9 mouse cellular contexts compared by ENCODE assay signal in genomic region chr11:28734941-28735597, GRCm38 (mm10).
DNase-seq lines count a peak whose midpoint lies in the region; ATAC-seq and TF ChIP-seq lines count a peak whose summit lies in the region.
"Had no signal": no experiment of that assay in that cellular context is flagged by ENCODE, and none has a peak within 500 bp of the region (broad histone marks: within the 10 kb centered on the region; RNA-seq: fewer than 3 reads in every experiment).

No protein-coding gene starts in this region.

- H3K4me3 ChIP-seq in cerebellum, adult 2 months (replicated peaks; ENCODE audit: insufficient read depth, low read depth, low read length): no peak overlapping the region
- H3K4me3 ChIP-seq in forebrain, embryonic 16.5 days (replicated peaks; ENCODE audit: low read length): peak overlapping the region; percentile 31
- no peak overlapping the region for H3K4me3 ChIP-seq in hindbrain, embryonic 11.5 days (ENCODE audit: low read depth, low read length)
- peak overlapping the region; percentile 25 for H3K4me3 ChIP-seq in midbrain, embryonic 16.5 days (ENCODE audit: low read depth, low read length)
- H3K4me3 ChIP-seq: megakaryocyte, embryonic 14.5 days had no signal

- no peaks in the 10 kb centered on the region for H3K36me3 ChIP-seq in forebrain, embryonic 16.5 days (ENCODE audit: control insufficient read depth, insufficient read depth)
- no peaks in the 10 kb centered on the region for H3K36me3 ChIP-seq in hindbrain, embryonic 11.5 days (ENCODE audit: control insufficient read depth, insufficient read depth, low read length)
- no peaks in the 10 kb centered on the region for H3K36me3 ChIP-seq in midbrain, embryonic 16.5 days (ENCODE audit: control insufficient read depth, insufficient read depth, low read length)

- peak overlapping the region; percentile 45 for H3K4me2 ChIP-seq in forebrain, embryonic 16.5 days (ENCODE audit: low read length)
- H3K4me2 ChIP-seq in hindbrain, embryonic 11.5 days (replicated peaks; ENCODE audit: low read depth, low read length): peak overlapping the region; percentile 23; the same call in 1 of the 2 replicates
- H3K4me2 ChIP-seq in midbrain, embryonic 16.5 days (ENCODE audit: low read length): peak overlapping the region; percentile 55

- DNase-seq in cerebellum, postnatal 10 days: peak; percentile 54 to 60
- no peak for DNase-seq in cerebellum, adult 2 months
- peak; percentile 80 for DNase-seq in hindbrain, embryonic 11.5 days (ENCODE audit: low spot score)
- DNase-seq in layer of hippocampus, adult 18-20 months (ENCODE audit: low spot score in 2 of 2): peak; percentile 9 to 28
- no peak for DNase-seq in thymus, postnatal 10 days (ENCODE audit: low spot score in 2 of 2)
- no peak for DNase-seq in spleen, postnatal 14 days (ENCODE audit: low spot score in 2 of 2)

- no peak for TF ChIP-seq POLR2A in cerebellum, adult 2 months (IDR thresholded peaks at IDR 0.05; ENCODE audit: borderline replicate concordance, insufficient read depth, low read length)

- ATAC-seq in forebrain, embryonic 16.5 days: peak; percentile 94
- peak; percentile 93 for ATAC-seq in hindbrain, embryonic 11.5 days (ENCODE audit: low FRiP score)
- peak; percentile 97 for ATAC-seq in midbrain, embryonic 16.5 days

- no peaks in the 10 kb centered on the region for H3K9me3 ChIP-seq in forebrain, embryonic 16.5 days (ENCODE audit: control insufficient read depth, low read length)
- H3K9me3 ChIP-seq in hindbrain, embryonic 11.5 days (ENCODE audit: control insufficient read depth, low read length): no peaks in the 10 kb centered on the region
- H3K9me3 ChIP-seq in midbrain, embryonic 16.5 days (replicated peaks; ENCODE audit: control insufficient read depth, low read length, poor library complexity, severe bottlenecking): no peaks in the 10 kb centered on the region
- H3K9me3 ChIP-seq: megakaryocyte, embryonic 14.5 days had no signal

- WGBS in cerebellum, adult 2 months: 8% methylated on average over 8 of the region's 8 CpGs
- WGBS in forebrain, embryonic 16.5 days: 1% methylated on average over 8 of the region's 8 CpGs
- WGBS in hindbrain, embryonic 11.5 days: 6% methylated on average over 8 of the region's 8 CpGs
- WGBS in midbrain, embryonic 16.5 days: 2% methylated on average over 8 of the region's 8 CpGs

- H3K27ac ChIP-seq in cerebellum, adult 2 months (ENCODE audit: insufficient read depth, low read length): no peak overlapping the region
- peak overlapping the region; percentile 47 for H3K27ac ChIP-seq in forebrain, embryonic 16.5 days (ENCODE audit: low read length)
- no peak overlapping the region for H3K27ac ChIP-seq in hindbrain, embryonic 11.5 days (ENCODE audit: low read depth, low read length)
- peak overlapping the region; percentile 85 for H3K27ac ChIP-seq in midbrain, embryonic 16.5 days (ENCODE audit: low read length)

- TF ChIP-seq CTCF in cerebellum, adult 2 months (IDR thresholded peaks at IDR 0.05; ENCODE audit: borderline replicate concordance, insufficient read depth, low read depth, low read length): no peak

- no peaks in the 10 kb centered on the region for H3K4me1 ChIP-seq in cerebellum, adult 2 months (ENCODE audit: control insufficient read depth, insufficient read depth, low read length)
- peaks cover 6% of the 10 kb centered on the region for H3K4me1 ChIP-seq in forebrain, embryonic 16.5 days (replicated peaks; ENCODE audit: control insufficient read depth, insufficient read depth, low read length)
- no peaks in the 10 kb centered on the region for H3K4me1 ChIP-seq in hindbrain, embryonic 11.5 days (replicated peaks; ENCODE audit: control insufficient read depth, insufficient read depth, low read length)
- H3K4me1 ChIP-seq in midbrain, embryonic 16.5 days (ENCODE audit: control insufficient read depth, insufficient read depth, low read length): peaks cover 13% of the 10 kb centered on the region
- H3K4me1 ChIP-seq: megakaryocyte, embryonic 14.5 days had no signal

- no peaks in the 10 kb centered on the region; the same call in 1 of the 2 replicates for H3K27me3 ChIP-seq in cerebellum, adult 2 months (ENCODE audit: control insufficient read depth, insufficient read depth, low read length)
- H3K27me3 ChIP-seq in forebrain, embryonic 16.5 days (replicated peaks; ENCODE audit: control insufficient read depth, insufficient read depth, low read length): no peaks in the 10 kb centered on the region
- H3K27me3 ChIP-seq in hindbrain, embryonic 11.5 days (ENCODE audit: control insufficient read depth, insufficient read depth, low read length): peaks cover 4% of the 10 kb centered on the region; the same call in 1 of the 2 replicates
- H3K27me3 ChIP-seq in midbrain, embryonic 16.5 days (ENCODE audit: control insufficient read depth, insufficient read depth, low read depth, low read length): no peaks in the 10 kb centered on the region
- H3K27me3 ChIP-seq: megakaryocyte, embryonic 14.5 days had no signal

- H3K9ac ChIP-seq in forebrain, embryonic 16.5 days (replicated peaks; ENCODE audit: low read depth, low read length): peak overlapping the region; percentile 39
- H3K9ac ChIP-seq in hindbrain, embryonic 11.5 days (ENCODE audit: low read depth, low read length): no peak overlapping the region
- 0 out of 2 replicates have a peak overlapping the region, but pooled peaks have one; percentile 11 for H3K9ac ChIP-seq in midbrain, embryonic 16.5 days (ENCODE audit: low read depth, low read length)

Comparison
In these comparisons a context has a peak if more than half of its experiments do, and no peak if none do; other contexts are left out.
1. DNase-seq: peak in cerebellum, postnatal 10 days (2 of 2), hindbrain, embryonic 11.5 days (single experiment) and layer of hippocampus, adult 18-20 months (2 of 2); none in cerebellum, adult 2 months (0 of 2), thymus, postnatal 10 days (0 of 2) and spleen, postnatal 14 days (0 of 2).
2. H3K27ac ChIP-seq: peak in forebrain, embryonic 16.5 days (single experiment) and midbrain, embryonic 16.5 days (single experiment); none in cerebellum, adult 2 months (single experiment) and hindbrain, embryonic 11.5 days (single experiment).
3. H3K4me3 ChIP-seq: peak in forebrain, embryonic 16.5 days (single experiment) and midbrain, embryonic 16.5 days (single experiment); none in cerebellum, adult 2 months (single experiment) and hindbrain, embryonic 11.5 days (single experiment).
4. Peak in every context shown above with its lines, with median percentiles within 50 percentile points of each other: ATAC-seq and H3K4me2 ChIP-seq.